Mouse (Mus musculus): ENCODE measurements around the gene Wfdc6a. TPM values are rescaled to one million over a fixed set of nuclear protein-coding genes. Genes with fewer than 3 reads are reported as not detected.

The Wfdc6a gene
- polyA plus RNA-seq, 1 experiment from 2014 or later: 2.3 TPM

DNA sequence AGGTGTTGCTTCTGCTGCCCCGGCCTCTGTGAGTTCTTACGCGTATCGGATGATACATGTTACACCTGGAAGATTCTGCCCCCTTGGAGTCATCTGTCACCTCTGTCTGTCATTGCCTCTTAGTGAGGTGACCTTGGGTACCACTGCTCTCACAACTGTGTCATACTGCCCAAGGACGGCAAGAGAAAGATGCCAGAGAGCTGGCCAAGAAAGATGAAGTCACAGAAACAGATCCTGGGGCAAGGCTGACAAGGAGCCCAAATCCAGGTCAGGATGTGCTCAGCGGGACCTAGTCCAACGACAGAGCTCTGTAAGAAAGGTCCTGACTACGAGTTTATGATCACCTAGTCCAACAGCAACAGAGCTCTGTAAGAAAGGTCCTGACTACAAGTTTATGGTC is 25.1 kb downstream of the Wfdc6a start:
- Histone ChIP-seq H3K36me3 (ENCODE audit: control insufficient read depth, insufficient read depth, low read length) (no peaks in the 10 kb centered on the region), H3K9ac (replicated peaks; ENCODE audit: low read depth, low read length) (no peak overlapping the region), H3K4me2 (replicated peaks; ENCODE audit: low read depth, low read length) (no peak overlapping the region), H3K4me1 (ENCODE audit: control insufficient read depth, insufficient read depth, low read length) (0 out of 2 replicates have a peak, but pooled peaks cover 8% of the 10 kb centered on the region), H3K27me3 (ENCODE audit: control insufficient read depth, insufficient read depth, low read length) (no peaks in the 10 kb centered on the region), H3K9me3 (ENCODE audit: control insufficient read depth, low read depth, low read length) (no peaks in the 10 kb centered on the region), H3K4me3 (ENCODE audit: low read depth, low read length) (no peak overlapping the region), H3K27ac (ENCODE audit: low read length) (no peak overlapping the region)
- 84% methylated on average over 8 of the region's 8 CpGs for WGBS
- ATAC-seq (ENCODE audit: insufficient number of reproducible peaks, insufficient read depth, low FRiP score, low read depth): no peak

GRCm38 (mm10) chr2:164558991-164559645 is 26.1 kb downstream of the Wfdc6a start:
- 34% methylated on average over 16 of the region's 16 CpGs for WGBS
- peak; percentile 61; the same call in 1 of the 2 replicates for ATAC-seq (ENCODE audit: insufficient number of reproducible peaks, insufficient read depth, low FRiP score, low read depth)
- H3K9me3 ChIP-seq (ENCODE audit: control insufficient read depth, low read depth, low read length): no peaks in the 10 kb centered on the region
- no peak overlapping the region for H3K9ac ChIP-seq (replicated peaks; ENCODE audit: low read depth, low read length)
- H3K27me3 ChIP-seq (ENCODE audit: control insufficient read depth, insufficient read depth, low read length): no peaks in the 10 kb centered on the region
- H3K4me2 ChIP-seq (replicated peaks; ENCODE audit: low read depth, low read length): no peak overlapping the region
- 0 out of 2 replicates have a peak, but pooled peaks cover 4% of the 10 kb centered on the region for H3K4me1 ChIP-seq (ENCODE audit: control insufficient read depth, insufficient read depth, low read length)
- no peaks in the 10 kb centered on the region for H3K36me3 ChIP-seq (ENCODE audit: control insufficient read depth, insufficient read depth, low read length)
- H3K27ac ChIP-seq (ENCODE audit: low read length): peak overlapping the region; percentile 68
- no peak overlapping the region for H3K4me3 ChIP-seq (ENCODE audit: low read depth, low read length)

- 69% methylated on average over 8 of the region's 8 CpGs for WGBS
- H3K4me1 ChIP-seq (ENCODE audit: control insufficient read depth, insufficient read depth, low read length): 0 out of 2 replicates have a peak, but pooled peaks cover 4% of the 10 kb centered on the region
- no peaks in the 10 kb centered on the region for H3K9me3 ChIP-seq (ENCODE audit: control insufficient read depth, low read depth, low read length)
- H3K27me3 ChIP-seq (ENCODE audit: control insufficient read depth, insufficient read depth, low read length): no peaks in the 10 kb centered on the region
- no peak for ATAC-seq (ENCODE audit: insufficient number of reproducible peaks, insufficient read depth, low FRiP score, low read depth)
- no peak overlapping the region for H3K4me2 ChIP-seq (replicated peaks; ENCODE audit: low read depth, low read length)
- H3K9ac ChIP-seq (replicated peaks; ENCODE audit: low read depth, low read length): no peak overlapping the region
- H3K4me3 ChIP-seq (ENCODE audit: low read depth, low read length): no peak overlapping the region
- no peaks in the 10 kb centered on the region for H3K36me3 ChIP-seq (ENCODE audit: control insufficient read depth, insufficient read depth, low read length)
- peak overlapping the region; percentile 68 for H3K27ac ChIP-seq (ENCODE audit: low read length)
Measured at GRCm38 (mm10) chr2:164558426-164558825, 26.8 kb downstream of the Wfdc6a start.

DNA sequence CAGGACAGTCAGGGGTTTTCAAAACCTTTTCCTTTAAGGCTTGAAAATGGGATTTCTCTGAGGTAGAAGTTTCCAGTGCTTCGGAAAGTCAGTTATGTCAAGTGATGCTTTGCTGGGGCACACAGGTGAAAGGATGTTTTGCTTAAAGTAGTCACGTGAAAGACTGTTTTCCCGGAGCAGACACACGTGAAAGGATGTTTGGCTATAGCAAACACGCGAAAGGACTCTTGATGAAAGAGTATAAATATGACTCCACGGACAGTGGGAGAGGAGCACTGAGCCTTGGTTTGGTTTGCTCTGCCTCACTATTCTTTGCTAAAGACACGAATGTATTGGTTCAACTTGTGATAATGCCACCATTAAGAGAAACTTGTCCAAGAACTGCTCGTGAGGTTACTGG is 33.7 kb downstream of the Wfdc6a start:
- H3K27me3 ChIP-seq (ENCODE audit: control insufficient read depth, insufficient read depth, low read length): no peaks in the 10 kb centered on the region
- H3K4me1 ChIP-seq (ENCODE audit: control insufficient read depth, insufficient read depth, low read length): no peaks in the 10 kb centered on the region
- no peak overlapping the region for H3K4me2 ChIP-seq (replicated peaks; ENCODE audit: low read depth, low read length)
- 81% methylated on average over 9 of the region's 9 CpGs for WGBS
- ATAC-seq (ENCODE audit: insufficient number of reproducible peaks, insufficient read depth, low FRiP score, low read depth): no peak
- H3K4me3 ChIP-seq (ENCODE audit: low read depth, low read length): no peak overlapping the region
- H3K27ac ChIP-seq (ENCODE audit: low read length): no peak overlapping the region
- H3K9ac ChIP-seq (replicated peaks; ENCODE audit: low read depth, low read length): no peak overlapping the region
- no peaks in the 10 kb centered on the region for H3K9me3 ChIP-seq (ENCODE audit: control insufficient read depth, low read depth, low read length)
- H3K36me3 ChIP-seq (ENCODE audit: control insufficient read depth, insufficient read depth, low read length): no peaks in the 10 kb centered on the region

DNA sequence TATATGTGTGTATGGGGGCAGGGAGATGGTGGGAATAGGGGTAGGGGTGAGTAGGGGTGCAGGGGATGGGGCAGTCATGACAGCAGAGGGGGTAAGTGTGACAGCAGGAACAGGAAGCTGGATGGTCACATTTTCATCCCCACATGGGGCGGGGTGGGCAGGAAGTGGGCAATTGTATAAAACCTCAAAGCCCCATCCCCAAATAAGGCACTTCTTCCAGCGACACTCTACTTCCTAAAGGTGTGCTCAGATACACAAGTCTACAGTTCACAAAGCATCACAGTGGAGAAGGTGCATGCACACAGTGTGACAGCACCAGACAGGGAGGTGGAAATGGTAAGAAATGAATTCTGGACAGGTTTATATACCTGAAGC is 34.4 kb downstream of the Wfdc6a start:
- Histone ChIP-seq H3K9ac (replicated peaks; ENCODE audit: low read depth, low read length) (no peak overlapping the region), H3K4me3 (ENCODE audit: low read depth, low read length) (no peak overlapping the region), H3K4me1 (ENCODE audit: control insufficient read depth, insufficient read depth, low read length) (no peaks in the 10 kb centered on the region), H3K36me3 (ENCODE audit: control insufficient read depth, insufficient read depth, low read length) (no peaks in the 10 kb centered on the region), H3K9me3 (ENCODE audit: control insufficient read depth, low read depth, low read length) (no peaks in the 10 kb centered on the region), H3K27ac (ENCODE audit: low read length) (no peak overlapping the region), H3K4me2 (replicated peaks; ENCODE audit: low read depth, low read length) (no peak overlapping the region), H3K27me3 (ENCODE audit: control insufficient read depth, insufficient read depth, low read length) (no peaks in the 10 kb centered on the region)
- ATAC-seq (ENCODE audit: insufficient number of reproducible peaks, insufficient read depth, low FRiP score, low read depth): no peak
- 72% methylated on average over 2 of the region's 2 CpGs for WGBS

DNA sequence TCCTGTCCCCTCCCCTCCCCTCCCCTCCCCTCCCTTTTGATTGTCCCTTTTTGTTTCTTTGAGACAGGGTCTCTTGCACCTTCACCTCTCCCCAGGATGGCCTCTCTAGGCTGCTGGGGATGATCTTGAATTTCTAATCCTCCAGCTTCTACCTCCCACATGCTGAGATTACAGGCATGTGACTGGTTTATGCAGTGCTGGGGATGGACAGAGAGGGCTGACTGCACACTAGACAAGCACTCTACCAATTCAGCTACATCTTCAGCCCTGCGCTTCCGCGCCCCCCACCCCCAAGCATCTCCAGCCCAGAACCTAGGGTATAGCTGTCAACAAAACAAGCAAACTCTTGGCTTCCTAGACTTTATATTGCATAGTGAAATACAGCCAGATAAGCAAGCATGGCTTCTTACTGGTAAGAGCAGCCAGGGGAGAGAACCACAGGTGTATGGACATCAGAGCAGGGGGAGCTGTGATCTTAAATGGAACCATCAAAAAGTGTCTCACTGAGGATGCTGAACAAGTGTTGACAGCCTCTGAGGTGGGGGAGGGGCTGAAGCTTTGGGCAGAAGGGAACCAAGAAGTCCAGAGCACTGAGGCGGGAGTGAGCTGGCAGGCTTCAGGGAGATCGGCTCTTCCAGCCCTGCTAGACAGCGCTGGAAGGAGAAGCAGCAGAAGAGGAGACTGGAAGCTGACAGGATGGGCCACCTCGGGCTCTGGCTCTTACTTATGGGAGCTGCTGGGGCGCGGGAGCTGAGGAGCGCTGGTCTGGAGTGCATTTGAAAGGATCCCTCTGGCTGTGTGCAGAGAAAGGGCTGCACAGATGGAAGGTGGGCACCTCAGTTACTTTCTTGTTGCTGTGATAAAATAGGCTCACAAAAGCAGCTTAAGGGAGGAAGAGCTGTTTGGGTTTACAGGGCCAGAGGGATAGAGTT is 35.0 kb downstream of the Wfdc6a start:
- no peak overlapping the region for H3K4me3 ChIP-seq (ENCODE audit: low read depth, low read length)
- peaks cover 2% of the 10 kb centered on the region; the same call in 1 of the 2 replicates for H3K4me1 ChIP-seq (ENCODE audit: control insufficient read depth, insufficient read depth, low read length)
- WGBS: 30% methylated on average over 10 of the region's 10 CpGs
- no peaks in the 10 kb centered on the region for H3K27me3 ChIP-seq (ENCODE audit: control insufficient read depth, insufficient read depth, low read length)
- H3K9ac ChIP-seq (replicated peaks; ENCODE audit: low read depth, low read length): no peak overlapping the region
- no peak for ATAC-seq (ENCODE audit: insufficient number of reproducible peaks, insufficient read depth, low FRiP score, low read depth)
- no peak overlapping the region for H3K27ac ChIP-seq (ENCODE audit: low read length)
- H3K4me2 ChIP-seq (replicated peaks; ENCODE audit: low read depth, low read length): no peak overlapping the region
- H3K9me3 ChIP-seq (ENCODE audit: control insufficient read depth, low read depth, low read length): no peaks in the 10 kb centered on the region
- H3K36me3 ChIP-seq (ENCODE audit: control insufficient read depth, insufficient read depth, low read length): no peaks in the 10 kb centered on the region

DNA sequence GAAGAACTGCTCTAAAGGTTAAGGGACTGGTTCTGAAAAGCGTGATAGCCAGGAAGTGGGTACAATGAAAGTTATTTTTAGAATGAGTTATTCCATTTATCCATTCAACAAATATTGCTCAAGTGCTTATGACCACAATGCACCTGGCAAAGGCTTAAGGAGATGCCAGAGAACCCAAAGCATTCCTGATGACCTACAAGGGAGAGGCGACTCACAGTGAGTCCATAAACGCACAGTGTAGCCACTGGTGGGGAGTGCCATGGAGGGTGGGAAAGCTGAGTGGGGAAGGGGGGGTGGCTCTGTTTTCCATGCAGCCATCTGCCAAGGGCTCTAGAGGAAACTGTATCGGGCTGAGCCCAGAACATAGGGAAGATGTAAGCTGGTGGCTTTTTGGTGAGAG is 35.9 kb downstream of the Wfdc6a start:
- H3K4me1 ChIP-seq (ENCODE audit: control insufficient read depth, insufficient read depth, low read length): peaks cover 4% of the 10 kb centered on the region; the same call in 1 of the 2 replicates
- H3K4me2 ChIP-seq (replicated peaks; ENCODE audit: low read depth, low read length): no peak overlapping the region
- no peak overlapping the region for H3K4me3 ChIP-seq (ENCODE audit: low read depth, low read length)
- H3K27me3 ChIP-seq (ENCODE audit: control insufficient read depth, insufficient read depth, low read length): no peaks in the 10 kb centered on the region
- 36% methylated on average over 4 of the region's 4 CpGs for WGBS
- no peak overlapping the region for H3K9ac ChIP-seq (replicated peaks; ENCODE audit: low read depth, low read length)
- no peak for ATAC-seq (ENCODE audit: insufficient number of reproducible peaks, insufficient read depth, low FRiP score, low read depth)
- no peaks in the 10 kb centered on the region for H3K9me3 ChIP-seq (ENCODE audit: control insufficient read depth, low read depth, low read length)
- no peaks in the 10 kb centered on the region for H3K36me3 ChIP-seq (ENCODE audit: control insufficient read depth, insufficient read depth, low read length)
- H3K27ac ChIP-seq (ENCODE audit: low read length): no peak overlapping the region

DNA sequence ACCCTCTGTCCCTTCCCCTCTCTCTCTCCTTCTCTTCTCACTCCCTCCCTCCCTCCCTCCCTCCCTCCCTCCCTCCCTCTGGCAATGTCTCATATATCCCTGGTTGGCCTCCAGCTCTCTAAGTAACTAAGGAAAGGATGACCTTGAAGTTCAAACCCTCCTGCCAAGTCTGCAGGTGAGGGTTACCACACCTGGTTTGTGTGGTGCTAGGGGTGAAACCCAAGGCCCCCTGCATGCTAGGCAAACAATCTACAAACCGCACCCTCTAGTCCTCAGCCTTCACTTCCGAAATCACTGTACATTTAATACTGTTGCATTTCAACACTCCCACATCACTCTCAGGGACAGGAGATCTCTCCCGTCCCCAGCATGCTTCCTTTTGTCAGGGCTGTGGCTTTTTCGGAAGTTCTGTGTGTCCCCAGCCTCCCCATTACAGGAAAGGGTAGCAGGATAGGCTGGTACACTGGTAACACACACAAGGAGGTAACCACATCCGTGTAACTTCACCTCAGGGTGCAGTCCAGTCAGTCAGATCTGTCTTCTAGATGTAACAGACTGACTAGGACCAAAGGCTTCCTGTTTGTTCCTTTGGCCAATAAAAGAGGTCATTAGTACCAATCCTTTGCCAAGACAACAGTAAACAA is 40.7 kb downstream of the Wfdc6a start:
- Histone ChIP-seq H3K4me3 (ENCODE audit: low read depth, low read length) (no peak overlapping the region), H3K9me3 (ENCODE audit: control insufficient read depth, low read depth, low read length) (no peaks in the 10 kb centered on the region), H3K27ac (ENCODE audit: low read length) (0 out of 2 replicates have a peak overlapping the region, but pooled peaks have one; percentile 6), H3K9ac (replicated peaks; ENCODE audit: low read depth, low read length) (no peak overlapping the region), H3K27me3 (ENCODE audit: control insufficient read depth, insufficient read depth, low read length) (no peaks in the 10 kb centered on the region), H3K4me2 (replicated peaks; ENCODE audit: low read depth, low read length) (no peak overlapping the region), H3K36me3 (ENCODE audit: control insufficient read depth, insufficient read depth, low read length) (no peaks in the 10 kb centered on the region), H3K4me1 (ENCODE audit: control insufficient read depth, insufficient read depth, low read length) (peaks cover 14% of the 10 kb centered on the region; the same call in 1 of the 2 replicates)
- no peak for ATAC-seq (ENCODE audit: insufficient number of reproducible peaks, insufficient read depth, low FRiP score, low read depth)
- WGBS: 40% methylated on average over 5 of the region's 5 CpGs

All from stomach, embryonic 14.5 days (tissue).